Mouse (Mus musculus) right cerebral cortex, postnatal 25 days (tissue): Measurements from ENCODE around the gene Grcc10.

Experiments used
- DNase-seq: peaks from one replicate; pipeline ENCODE4 v3.0.0; 2022

The Grcc10 gene

GRCm38 (mm10) chr6:124756652-124757350 is 15.6 kb upstream of the Grcc10 start:
- DNase-seq = peak; percentile 84

GRCm38 (mm10) chr6:124755831-124756595 is 14.8 kb upstream of the Grcc10 start, which contains the start of the genes Gm45234 and Atn1:
Gene Gm45234 (minus strand): TSS chr6:124756021.
Gene Atn1 (minus strand): TSS chr6:124756524.
- DNase-seq = peak; percentile 61

GRCm38 (mm10) chr6:124755306-124755705 is 14.1 kb upstream of the Grcc10 start:
- DNase-seq = no peak

GRCm38 (mm10) chr6:124753861-124754260 is 12.7 kb upstream of the Grcc10 start:
- no peak for DNase-seq

- DNase-seq = no peak
Observed at GRCm38 (mm10) chr6:124750405-124750804, 9.2 kb upstream of the Grcc10 start.

GRCm38 (mm10) chr6:124746654-124747632 is 5.8 kb upstream of the Grcc10 start:
- no peak for DNase-seq

GRCm38 (mm10) chr6:124746296-124746605 is 5.1 kb upstream of the Grcc10 start:
- DNase-seq = no peak

- DNase-seq = peak; percentile 96
Observed at GRCm38 (mm10) chr6:124745490-124746295, 4.5 kb upstream of the Grcc10 start.

- no peak for DNase-seq
Observed at GRCm38 (mm10) chr6:124744755-124745321, 3.7 kb upstream of the Grcc10 start.

- DNase-seq = no peak
Observed at GRCm38 (mm10) chr6:124743647-124744046, 2.5 kb upstream of the Grcc10 start.

GRCm38 (mm10) chr6:124742839-124743514 is 1.8 kb upstream of the Grcc10 start:
- no peak for DNase-seq

- no peak for DNase-seq
Observed at GRCm38 (mm10) chr6:124741842-124742241, 668 bp upstream of the Grcc10 start.

- DNase-seq = no peak
Observed at GRCm38 (mm10) chr6:124740211-124740887, 825 bp downstream of the Grcc10 start.

GRCm38 (mm10) chr6:124739231-124739796 is 1.9 kb downstream of the Grcc10 start:
- DNase-seq = no peak

- DNase-seq = no peak
Observed at GRCm38 (mm10) chr6:124738511-124739023, 2.6 kb downstream of the Grcc10 start, which contains the start of gene Ptpn6. Gene Ptpn6 (minus strand): TSS chr6:124738714.

- DNase-seq = no peak
Observed at GRCm38 (mm10) chr6:124737040-124737439, 4.1 kb downstream of the Grcc10 start.

GRCm38 (mm10) chr6:124734417-124734816 is 6.8 kb downstream of the Grcc10 start:
- DNase-seq = no peak

GRCm38 (mm10) chr6:124732476-124733370 is 8.5 kb downstream of the Grcc10 start:
- no peak for DNase-seq

- no peak for DNase-seq
Observed at GRCm38 (mm10) chr6:124731038-124731437, 10.1 kb downstream of the Grcc10 start.
